Mouse (Mus musculus): ENCODE data around the gene Casq1. TPM values are rescaled to one million over a fixed set of nuclear protein-coding genes. Genes with fewer than 3 reads are reported as not detected.
A peak's percentile ranks its signal among the peaks of the same experiment; 100 is the strongest.
"Not testable (repeated sequence)": the region's sequence is repeated elsewhere in the genome, so short reads cannot be mapped to it uniquely, and the experiment has no call there.

Gene Casq1
- 1.3 and 1.8 TPM in 2 replicates for polyA plus RNA-seq (2015; fragmentation: Nextera tagmentation; extraction: Ambion mirVana)

GRCm38 (mm10) chr1:172219451-172220406, at the start of gene Casq1:
Gene Casq1, minus strand, starts transcription at chr1:172219868.
- H3K27me3 ChIP-seq, result no peaks in the 10 kb centered on the region
- H3K36me3 ChIP-seq, result no peaks in the 10 kb centered on the region
- H3K4me1 ChIP-seq (replicated peaks), result peaks cover 47% of the 10 kb centered on the region
- no peak within 1 kb of the TSS for H3K9ac ChIP-seq (replicated peaks)
- H3K9me3 ChIP-seq, result no peaks in the 10 kb centered on the region
- H3K4me2 ChIP-seq (replicated peaks), result no peak within 1 kb of the TSS
- H3K27ac ChIP-seq, result peak within 1 kb of the TSS; percentile 53
- ATAC-seq, result no peak
- WGBS, result 82% methylated on average over 19 of the region's 19 CpGs
- H3K4me3 ChIP-seq (replicated peaks), result no peak within 1 kb of the TSS

- Histone ChIP-seq H3K4me2 (replicated peaks) (peak within 1 kb of the TSS; percentile 28; the same call in 1 of the 2 replicates), H3K4me3 (replicated peaks) (no peak within 1 kb of the TSS), H3K9me3 (peaks cover 4% of the 10 kb centered on the region; the same call in 1 of the 2 replicates), H3K36me3 (no peaks in the 10 kb centered on the region), H3K27ac (peak within 1 kb of the TSS; percentile 79), H3K4me1 (replicated peaks) (peaks cover 11% of the 10 kb centered on the region), H3K27me3 (no peaks in the 10 kb centered on the region), H3K9ac (replicated peaks) (no peak within 1 kb of the TSS)
- WGBS, result 11% methylated on average over 8 of the region's 8 CpGs
- 0 out of 2 replicates have a peak, but pooled peaks have one; percentile 60 for ATAC-seq
These were observed 41.9 kb upstream of the Casq1 start, which contains the start of gene Igsf8 for GRCm38 (mm10) chr1:172261477-172262078. Gene Igsf8, plus strand, starts transcription at chr1:172261641.

GRCm38 (mm10) chr1:172258314-172258713, 38.6 kb upstream of the Casq1 start, which contains the start of gene Atp1a4:
Gene Atp1a4, minus strand, starts transcription at chr1:172258414.
- Histone ChIP-seq H3K36me3 (no peaks in the 10 kb centered on the region), H3K27ac (no peak within 1 kb of the TSS), H3K4me3 (replicated peaks) (no peak within 1 kb of the TSS), H3K9me3 (no peaks in the 10 kb centered on the region), H3K4me2 (replicated peaks) (no peak within 1 kb of the TSS), H3K4me1 (replicated peaks) (peaks cover 11% of the 10 kb centered on the region), H3K27me3 (no peaks in the 10 kb centered on the region), H3K9ac (replicated peaks) (no peak within 1 kb of the TSS)
- no peak for ATAC-seq
- WGBS, result 87% methylated on average over 6 of the region's 6 CpGs

GRCm38 (mm10) chr1:172247679-172248078, 28.0 kb upstream of the Casq1 start:
- Histone ChIP-seq H3K4me2 (replicated peaks) (no peak overlapping the region), H3K27ac (no peak overlapping the region), H3K4me1 (replicated peaks) (peaks cover 3% of the 10 kb centered on the region; the same call in 1 of the 2 replicates), H3K9me3 (no peaks in the 10 kb centered on the region), H3K27me3 (peaks cover 19% of the 10 kb centered on the region), H3K4me3 (replicated peaks) (no peak overlapping the region), H3K9ac (replicated peaks) (no peak overlapping the region), H3K36me3 (no peaks in the 10 kb centered on the region)
- peak; percentile 50; the same call in 1 of the 2 replicates for ATAC-seq
- WGBS, result 55% methylated on average over 2 of the region's 2 CpGs

GRCm38 (mm10) chr1:172247216-172247615, 27.5 kb upstream of the Casq1 start:
- peaks cover 19% of the 10 kb centered on the region for H3K27me3 ChIP-seq
- no peaks in the 10 kb centered on the region for H3K9me3 ChIP-seq
- H3K4me1 ChIP-seq (replicated peaks), result peaks cover 3% of the 10 kb centered on the region; the same call in 1 of the 2 replicates
- H3K4me2 ChIP-seq (replicated peaks), result no peak overlapping the region
- no peaks in the 10 kb centered on the region for H3K36me3 ChIP-seq
- H3K9ac ChIP-seq (replicated peaks), result no peak overlapping the region
- WGBS, result 68% methylated on average over 4 of the region's 4 CpGs
- ATAC-seq, result no peak
- H3K27ac ChIP-seq, result no peak overlapping the region
- no peak overlapping the region for H3K4me3 ChIP-seq (replicated peaks)

GRCm38 (mm10) chr1:172244645-172245044, 25.0 kb upstream of the Casq1 start:
- ATAC-seq; H3K9me3 ChIP-seq; H3K27ac ChIP-seq; H3K9ac ChIP-seq (replicated peaks); H3K4me3 ChIP-seq (replicated peaks); H3K4me2 ChIP-seq (replicated peaks); H3K36me3 ChIP-seq: not testable (repeated sequence)
- 48% methylated on average over 23 of the region's 23 CpGs for WGBS
- Histone ChIP-seq H3K4me1 (replicated peaks) (peaks cover 11% of the 10 kb centered on the region), H3K27me3 (peaks cover 19% of the 10 kb centered on the region)

- H3K9me3 ChIP-seq, result no peaks in the 10 kb centered on the region
- H3K4me3 ChIP-seq (replicated peaks), result no peak overlapping the region
- H3K4me1 ChIP-seq (replicated peaks), result peaks cover 11% of the 10 kb centered on the region
- H3K27me3 ChIP-seq, result peaks cover 19% of the 10 kb centered on the region
- no peak overlapping the region for H3K4me2 ChIP-seq (replicated peaks)
- no peak overlapping the region for H3K27ac ChIP-seq
- 32% methylated on average over 16 of the region's 16 CpGs for WGBS
- no peaks in the 10 kb centered on the region for H3K36me3 ChIP-seq
- ATAC-seq, result no peak
- no peak overlapping the region for H3K9ac ChIP-seq (replicated peaks)
These were observed 24.0 kb upstream of the Casq1 start for GRCm38 (mm10) chr1:172243547-172244205.

- H3K4me2 ChIP-seq (replicated peaks), result no peak overlapping the region
- H3K4me3 ChIP-seq (replicated peaks), result no peak overlapping the region
- H3K27ac ChIP-seq, result no peak overlapping the region
- H3K27me3 ChIP-seq, result peaks cover 19% of the 10 kb centered on the region
- no peak overlapping the region for H3K9ac ChIP-seq (replicated peaks)
- peak; percentile 80 for ATAC-seq
- peaks cover 11% of the 10 kb centered on the region for H3K4me1 ChIP-seq (replicated peaks)
- no peaks in the 10 kb centered on the region for H3K9me3 ChIP-seq
- 17% methylated on average over 2 of the region's 2 CpGs for WGBS
- H3K36me3 ChIP-seq, result no peaks in the 10 kb centered on the region
These were observed 22.7 kb upstream of the Casq1 start for GRCm38 (mm10) chr1:172242401-172242800.

- no peak for ATAC-seq
- H3K4me1 ChIP-seq (replicated peaks), result peaks cover 11% of the 10 kb centered on the region
- H3K36me3 ChIP-seq, result no peaks in the 10 kb centered on the region
- no peak overlapping the region for H3K4me2 ChIP-seq (replicated peaks)
- H3K4me3 ChIP-seq (replicated peaks), result no peak overlapping the region
- no peak overlapping the region for H3K9ac ChIP-seq (replicated peaks)
- no peaks in the 10 kb centered on the region for H3K9me3 ChIP-seq
- H3K27me3 ChIP-seq, result peaks cover 19% of the 10 kb centered on the region
- H3K27ac ChIP-seq, result no peak overlapping the region
- WGBS, result 24% methylated on average over 6 of the region's 6 CpGs
These were observed 21.5 kb upstream of the Casq1 start for GRCm38 (mm10) chr1:172240945-172241708.

GRCm38 (mm10) chr1:172229215-172229614, 9.5 kb upstream of the Casq1 start:
- Histone ChIP-seq H3K27me3 (no peaks in the 10 kb centered on the region), H3K9me3 (no peaks in the 10 kb centered on the region), H3K36me3 (no peaks in the 10 kb centered on the region), H3K9ac (replicated peaks) (no peak overlapping the region), H3K4me3 (replicated peaks) (no peak overlapping the region), H3K27ac (no peak overlapping the region), H3K4me1 (replicated peaks) (no peaks in the 10 kb centered on the region), H3K4me2 (replicated peaks) (no peak overlapping the region)
- no peak for ATAC-seq
- WGBS, result 87% methylated on average over 1 of the region's 1 CpGs

GRCm38 (mm10) chr1:172228209-172228608, 8.5 kb upstream of the Casq1 start:
- H3K4me1 ChIP-seq (replicated peaks), result no peaks in the 10 kb centered on the region
- H3K27ac ChIP-seq, result no peak overlapping the region
- no peak overlapping the region for H3K4me2 ChIP-seq (replicated peaks)
- no peak overlapping the region for H3K9ac ChIP-seq (replicated peaks)
- no peak overlapping the region for H3K4me3 ChIP-seq (replicated peaks)
- no peaks in the 10 kb centered on the region for H3K27me3 ChIP-seq
- 85% methylated on average over 2 of the region's 2 CpGs for WGBS
- H3K9me3 ChIP-seq, result no peaks in the 10 kb centered on the region
- no peaks in the 10 kb centered on the region for H3K36me3 ChIP-seq
- no peak for ATAC-seq

Data from midbrain, embryonic 13.5 days (tissue).